Mouse (Mus musculus) lung, postnatal 0 days (tissue): ENCODE data around the gene Caskin2.

Source experiments
- CTCF ChIP-seq: IDR thresholded peaks from 2 replicates; pipeline ENCODE4 v1.5.1; 2016; ENCODE audit warnings: antibody characterized with exemption, mild to moderate bottlenecking
- EP300 ChIP-seq: IDR thresholded peaks from 2 replicates; pipeline ENCODE4 v1.6.1; 2016; ENCODE audit warnings: antibody characterized with exemption, mild to moderate bottlenecking, control low read depth

GRCm38 (mm10) chr11:115764698-115765097 is 48.7 kb downstream of the Caskin2 start:
- TF ChIP-seq CTCF (no peak), EP300 (no peak)
